Mouse (Mus musculus) CH12.LX (cell line): ENCODE data around the gene Lrrc3b. TPM values are rescaled to one million over a fixed set of nuclear protein-coding genes. Genes with fewer than 3 reads are reported as not detected.

Source experiments
- DNase-seq: peaks from one replicate; pipeline ENCODE4 v3.0.0-alpha.2; 2013; ENCODE audit errors: extremely low read depth
- H3K27ac ChIP-seq: 2 replicates; pipeline ENCODE4 v1.5.1; 2012; ENCODE audit warnings: low read depth, mild to moderate bottlenecking, control low read depth, moderate library complexity; ENCODE audit not compliant: insufficient read depth
- H3K27me3 ChIP-seq: replicated peaks from 2 replicates; pipeline ENCODE3; 2012; ENCODE audit warnings: inconsistent platforms
- H3K36me3 ChIP-seq, 2 experiments: replicated peaks in 1 of 2; 2 replicates each; pipeline versions ENCODE3 to v1.6.1; 2012; ENCODE audit warnings: inconsistent platforms in 1 of 2, low read length in 1 of 2, mild to moderate bottlenecking in 1 of 2, mixed read lengths in 1 of 2, moderate library complexity in 1 of 2; ENCODE audit not compliant: control insufficient read depth in 1 of 2, insufficient read depth in 1 of 2
- H3K4me1 ChIP-seq, 2 experiments: 2 replicates each; pipeline ENCODE4 v1.6.1; 2012; ENCODE audit warnings: inconsistent platforms in 1 of 2, moderate library complexity in 1 of 2; ENCODE audit not compliant: insufficient read depth in 2 of 2, control insufficient read depth in 1 of 2
- H3K4me2 ChIP-seq: 2 replicates; pipeline ENCODE4 v1.6.1; 2012; ENCODE audit warnings: low read depth, mild to moderate bottlenecking, control low read depth; ENCODE audit not compliant: poor library complexity, insufficient read depth, severe bottlenecking
- H3K4me3 ChIP-seq, 3 experiments: fragments of 150-350 bp in 1 of 3; sonication (generic) in 1 of 3; replicated peaks in 1 of 3; 2 replicates each; pipeline versions ENCODE3 to v1.5.1; 2011 to 2012; ENCODE audit warnings: low read depth in 2 of 3, low read length in 2 of 3, mild to moderate bottlenecking in 2 of 3, moderate library complexity in 2 of 3, control low read depth in 1 of 3, improper control_type of control experiment in 1 of 3, inconsistent platforms in 1 of 3, mixed read lengths in 1 of 3; ENCODE audit not compliant: poor library complexity in 1 of 3
- H3K79me2 ChIP-seq: replicated peaks from 2 replicates; pipeline ENCODE4 v1.6.1; 2012; ENCODE audit warnings: mild to moderate bottlenecking, moderate library complexity; ENCODE audit not compliant: control insufficient read depth, poor library complexity, insufficient read depth, severe bottlenecking; ENCODE audit errors: extremely low read depth
- H3K9ac ChIP-seq: 2 replicates; pipeline ENCODE4 v1.6.1; 2012; ENCODE audit warnings: low read depth, mild to moderate bottlenecking, control low read depth, moderate library complexity; ENCODE audit not compliant: insufficient read depth
- H3K9me3 ChIP-seq: replicated peaks from 2 replicates; pipeline ENCODE3; 2012; ENCODE audit warnings: low read length, inconsistent platforms, mixed read lengths
- BHLHE40 ChIP-seq: IDR thresholded peaks from 2 replicates; pipeline ENCODE4 v1.6.1; 2011; ENCODE audit warnings: mild to moderate bottlenecking, low read depth, low read length, improper control_type of control experiment
- CHD1 ChIP-seq: IDR thresholded peaks from 2 replicates; pipeline ENCODE4 v1.6.1; 2012; ENCODE audit warnings: low read depth, low read length, improper control_type of control experiment, inconsistent platforms
- CHD2 ChIP-seq: IDR thresholded peaks from 2 replicates; pipeline ENCODE4 v1.6.1; 2011; ENCODE audit warnings: low read length, improper control_type of control experiment
- CTCF ChIP-seq, 2 experiments: IDR thresholded peaks in 1 of 2; conservative IDR thresholded peaks in 1 of 2; 2 replicates each; pipeline ENCODE4 v1.5.1; 2011 to 2012; ENCODE audit warnings: low read depth in 2 of 2, low read length in 2 of 2, improper control_type of control experiment in 1 of 2, inconsistent platforms in 1 of 2, mild to moderate bottlenecking in 1 of 2, moderate library complexity in 1 of 2
- E2F4 ChIP-seq: IDR thresholded peaks from 2 replicates; pipeline ENCODE4 v1.6.1; 2011; ENCODE audit warnings: low read depth, low read length, improper control_type of control experiment; ENCODE audit not compliant: insufficient replicate concordance
- ELF1 ChIP-seq: IDR thresholded peaks from 2 replicates; pipeline ENCODE4 v1.6.1; 2014; ENCODE audit warnings: low read depth, mild to moderate bottlenecking, inconsistent platforms, low read length, improper control_type of control experiment
- EP300 ChIP-seq: IDR thresholded peaks from 2 replicates; pipeline ENCODE4 v1.6.1; 2011; ENCODE audit warnings: low read length, improper control_type of control experiment
- ETS1 ChIP-seq: conservative IDR thresholded peaks from 2 replicates; pipeline ENCODE4 v1.6.1; 2012; ENCODE audit warnings: low read depth, mild to moderate bottlenecking, inconsistent platforms, low read length, improper control_type of control experiment, moderate library complexity
- GABPA ChIP-seq: IDR thresholded peaks from 2 replicates; pipeline ENCODE4 v1.6.1; 2012; ENCODE audit warnings: low read depth, low read length, improper control_type of control experiment, inconsistent platforms; ENCODE audit not compliant: insufficient replicate concordance
- HCFC1 ChIP-seq: IDR thresholded peaks from 2 replicates; pipeline ENCODE4 v1.6.1; 2012; ENCODE audit warnings: low read depth, mild to moderate bottlenecking, inconsistent platforms, low read length, improper control_type of control experiment
- IRF4 ChIP-seq: IDR thresholded peaks from 2 replicates; pipeline ENCODE4 v1.6.1; 2014; ENCODE audit warnings: low read depth, mild to moderate bottlenecking, inconsistent platforms, low read length, improper control_type of control experiment
- JUND ChIP-seq: conservative IDR thresholded peaks from 2 replicates; pipeline ENCODE4 v1.6.1; 2011; ENCODE audit warnings: low read depth, low read length, improper control_type of control experiment
- KAT2A ChIP-seq: IDR thresholded peaks from 2 replicates; pipeline ENCODE4 v1.6.1; 2012; ENCODE audit warnings: low read length, improper control_type of control experiment, inconsistent platforms; ENCODE audit not compliant: insufficient replicate concordance
- MAX ChIP-seq: IDR thresholded peaks from 2 replicates; pipeline ENCODE4 v1.6.1; 2011; ENCODE audit warnings: low read length, improper control_type of control experiment
- MEF2A ChIP-seq: IDR thresholded peaks from 2 replicates; pipeline ENCODE4 v1.6.1; 2014; ENCODE audit warnings: low read depth, mild to moderate bottlenecking, inconsistent platforms, low read length, improper control_type of control experiment, borderline replicate concordance
- MYC ChIP-seq: IDR thresholded peaks from 2 replicates; pipeline ENCODE4 v1.6.1; 2011; ENCODE audit warnings: low read depth, mild to moderate bottlenecking, improper control_type of control experiment, low read length
- NRF1 ChIP-seq: IDR thresholded peaks from 2 replicates; pipeline ENCODE4 v1.6.1; 2014; ENCODE audit warnings: low read depth, mild to moderate bottlenecking, inconsistent platforms, low read length, improper control_type of control experiment, moderate library complexity
- PAX5 ChIP-seq: IDR thresholded peaks from 2 replicates; pipeline ENCODE4 v1.6.1; 2012; ENCODE audit warnings: low read length, inconsistent platforms, mixed read lengths
- RAD21 ChIP-seq: IDR thresholded peaks from 2 replicates; pipeline ENCODE4 v1.6.1; 2011; ENCODE audit warnings: low read depth, mild to moderate bottlenecking, low read length, improper control_type of control experiment, moderate library complexity
- SMC3 ChIP-seq: IDR thresholded peaks from 2 replicates; pipeline ENCODE4 v1.6.1; 2011; ENCODE audit warnings: low read depth, low read length, improper control_type of control experiment
- ZC3H11A ChIP-seq: IDR thresholded peaks from 2 replicates; pipeline ENCODE4 v1.6.1; 2012; ENCODE audit warnings: low read depth, mild to moderate bottlenecking, inconsistent platforms, low read length, improper control_type of control experiment
- ZKSCAN1 ChIP-seq: IDR thresholded peaks from 2 replicates; pipeline ENCODE4 v1.6.1; 2012; ENCODE audit warnings: low read depth, inconsistent platforms, low read length, improper control_type of control experiment, borderline replicate concordance
- ZMIZ1 ChIP-seq: IDR thresholded peaks from 2 replicates; pipeline ENCODE4 v1.6.1; 2012; ENCODE audit warnings: low read depth, mild to moderate bottlenecking, inconsistent platforms, low read length, improper control_type of control experiment
- dilution Hi-C: fragments of 300-500 bp; cut with MboI; formaldehyde crosslinking; loops from 2 replicates; pipeline ENCODE4 v1.14.3; 2020; ENCODE audit warnings: low sequenced_read_pairs; ENCODE audit not compliant: extremely low pct_unique_long_range_greater_than_20kb, extremely low pct_ligation_motif_present
- in situ Hi-C: fragments of 300-500 bp; cut with MboI; formaldehyde crosslinking; loops from 3 replicates; pipeline ENCODE4 v1.14.3; 2019; ENCODE audit warnings: low sequenced_read_pairs, low pct_ligation_motif_present, low pct_unique_long_range_greater_than_20kb, mixed read lengths
- polyA plus RNA-seq: library from polyadenylated mRNA; unstranded; fragments of >175 nt; gene quantifications from 2 replicates; pipeline ENCODE4 v1.2.1, GENCODE M21; 2012; ENCODE audit warnings: low read depth; ENCODE audit not compliant: insufficient read length
- total RNA-seq, 2 experiments: library from RNA; depleted of rRNA; stranded (reverse); fragments of 300-350 nt in 1 of 2; fragments of >200 nt in 1 of 2; gene quantifications; 2 replicates each; pipeline ENCODE4 v1.2.3; 2012 to 2014

Lrrc3b gene
- total and polyA plus RNA-seq, 3 experiments: not detected

DNA sequence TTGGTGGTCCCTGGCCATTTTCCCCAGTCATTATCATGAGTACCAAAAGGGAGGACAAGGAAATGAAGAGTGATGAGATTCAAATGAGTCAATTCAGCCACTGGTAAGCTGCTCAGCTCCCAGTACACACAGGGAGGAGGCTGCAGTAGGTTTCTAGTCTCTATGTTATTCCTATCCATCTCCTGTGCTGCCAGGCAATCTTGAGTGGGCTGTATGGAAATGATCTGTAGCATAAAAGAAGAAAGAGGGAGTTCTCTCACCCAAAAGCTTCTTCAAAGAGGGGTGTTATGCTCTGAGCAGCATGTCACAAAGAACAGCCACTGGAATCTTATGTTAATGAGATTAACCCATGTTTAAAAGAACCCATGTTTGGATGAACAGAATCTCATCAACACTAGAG lies 64.5 kb downstream of the Lrrc3b start:
- Histone ChIP-seq H3K36me3 (no peaks in the 10 kb centered on the region), H3K9ac (no peak overlapping the region)
- dilution Hi-C loops: no loop called here

GRCm38 (mm10) chr14:15372985-15373384 lies 65.8 kb downstream of the Lrrc3b start:
- H3K36me3 ChIP-seq: no peaks in the 10 kb centered on the region
- no peak for TF ChIP-seq EP300
- no peak for TF ChIP-seq ETS1
- no peak for TF ChIP-seq JUND
- TF ChIP-seq IRF4: no peak
- no peak for TF ChIP-seq MEF2A
- TF ChIP-seq SMC3: no peak
- TF ChIP-seq MAX: no peak
- no peak for TF ChIP-seq PAX5
- no peak for TF ChIP-seq ELF1
- TF ChIP-seq CHD1: no peak
- no peak for TF ChIP-seq KAT2A
- TF ChIP-seq CHD2: no peak
- no peak for TF ChIP-seq NRF1
- dilution Hi-C loops (no loop called here), in situ Hi-C loops (loop anchor here (25.0 kb wide), 2 partner anchors 514 to 814 kb away; no protein-coding TSS in a partner anchor)
- no peaks in the 10 kb centered on the region for H3K27me3 ChIP-seq
- no peak for DNase-seq
- no peak overlapping the region for H3K4me2 ChIP-seq
- no peak overlapping the region for H3K4me3 ChIP-seq
- H3K4me1 ChIP-seq: no peaks in the 10 kb centered on the region
- no peak overlapping the region for H3K9ac ChIP-seq
- H3K9me3 ChIP-seq: no peaks in the 10 kb centered on the region
- no peaks in the 10 kb centered on the region for H3K79me2 ChIP-seq
- no peak overlapping the region for H3K27ac ChIP-seq

More for the DNA sequence above, 64.5 kb downstream of the Lrrc3b start:
- in situ Hi-C loops: loop anchor here (25.0 kb wide), 2 partner anchors 513 to 813 kb away; no protein-coding TSS in a partner anchor
- Histone ChIP-seq H3K4me2 (no peak overlapping the region), H3K4me1 (no peaks in the 10 kb centered on the region), H3K4me3 (no peak overlapping the region), H3K79me2 (no peaks in the 10 kb centered on the region), H3K27ac (no peak overlapping the region), H3K9me3 (no peaks in the 10 kb centered on the region), H3K27me3 (no peaks in the 10 kb centered on the region)
- no peak for DNase-seq
- TF ChIP-seq ZC3H11A: no peak
- TF ChIP-seq E2F4: no peak
- no peak for TF ChIP-seq ZMIZ1
- TF ChIP-seq IRF4: no peak
- no peak for TF ChIP-seq ELF1
- no peak for TF ChIP-seq CTCF (conservative IDR thresholded peaks at IDR 0.05 in 1 of 2, IDR thresholded peaks at IDR 0.05 in 1 of 2; ENCODE audit: low read depth in 2 of 2, low read length in 2 of 2)
- TF ChIP-seq HCFC1: no peak
- no peak for TF ChIP-seq BHLHE40
- TF ChIP-seq RAD21: no peak
- TF ChIP-seq GABPA: no peak
- no peak for TF ChIP-seq ZKSCAN1
- no peak for TF ChIP-seq MYC
- TF ChIP-seq JUND: no peak
- TF ChIP-seq ETS1: no peak
